Mouse (Mus musculus): Measurements from ENCODE around the gene Tmx1.

Gene Tmx1

GRCm38 (mm10) chr12:70512431-70512830 lies 59.5 kb downstream of the Tmx1 start:
- DNase-seq (ENCODE audit: low read depth, low spot score), result no peak
- Histone ChIP-seq H3K27me3 (ENCODE audit: control insufficient read depth, insufficient read depth, low read length, poor library complexity, severe bottlenecking) (no peaks in the 10 kb centered on the region), H3K36me3 (ENCODE audit: control insufficient read depth, insufficient read depth, low read length, poor library complexity, severe bottlenecking) (no peaks in the 10 kb centered on the region)
